Mouse (Mus musculus) common myeloid progenitor, adult 5-6 weeks (primary cell): ENCODE results near the gene Dync2h1. TPM values are rescaled to one million over a fixed set of nuclear protein-coding genes. Genes with fewer than 3 reads are reported as not detected.
"Not testable (repeated sequence)": the region's sequence is repeated elsewhere in the genome, so short reads cannot be mapped to it uniquely, and the experiment has no call there.

Source experiments
- ATAC-seq: replicated peaks from 2 replicates; pipeline ENCODE4 v1.8.0; 2016; ENCODE audit warnings: low read depth, mild to moderate bottlenecking, moderate TSS enrichment, inconsistent platforms; ENCODE audit not compliant: poor library complexity, severe bottlenecking
- total RNA-seq: library from RNA; stranded (forward); fragments of 200-1000, 187-1606 nt; gene quantifications from 2 replicates; pipeline ENCODE4 v1.2.3, GENCODE M21; 2017

The Dync2h1 gene
- total RNA-seq, 1 experiment from 2014 or later: 7.4 TPM

- ATAC-seq: no peak
These were observed 143.0 kb downstream of the Dync2h1 start for GRCm38 (mm10) chr9:7041231-7041630.

DNA sequence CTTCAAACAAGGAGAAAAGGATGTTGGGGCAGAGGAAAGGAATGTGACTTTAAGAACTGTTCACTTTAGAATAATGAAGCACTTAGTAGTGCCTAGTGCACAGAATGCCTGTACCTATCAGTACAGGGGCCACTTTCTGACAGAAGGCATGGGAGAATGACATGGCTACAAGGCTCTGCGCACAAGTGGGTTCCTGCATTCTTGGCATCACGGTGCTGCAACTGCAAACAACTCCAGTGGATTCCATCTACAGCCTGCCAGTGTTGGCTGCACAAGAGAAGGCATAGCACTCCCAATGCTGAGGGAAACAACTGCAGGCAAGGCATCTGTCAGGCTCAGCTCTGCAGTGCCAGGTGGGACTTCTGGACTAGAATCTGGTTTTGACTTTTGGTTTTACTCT is 151.7 kb downstream of the Dync2h1 start:
- no peak for ATAC-seq

DNA sequence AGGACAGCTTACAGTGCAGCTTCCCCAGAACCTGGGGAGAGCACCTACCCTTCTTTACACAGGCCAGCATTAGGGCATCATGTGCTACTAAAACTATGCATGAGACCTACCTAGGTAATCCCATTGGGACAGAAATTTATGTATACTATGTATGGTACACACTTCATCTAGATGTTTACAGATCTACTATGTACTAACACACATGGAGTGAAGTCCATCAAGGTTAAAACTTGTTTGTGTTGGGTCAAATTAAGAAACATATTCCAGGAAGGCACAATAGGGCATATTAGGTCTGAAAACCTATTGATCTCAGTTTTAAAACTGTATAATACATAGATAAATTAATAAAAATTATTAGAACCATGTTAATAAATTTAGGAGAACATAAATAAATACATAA is 168.6 kb downstream of the Dync2h1 start:
- ATAC-seq: no peak

DNA sequence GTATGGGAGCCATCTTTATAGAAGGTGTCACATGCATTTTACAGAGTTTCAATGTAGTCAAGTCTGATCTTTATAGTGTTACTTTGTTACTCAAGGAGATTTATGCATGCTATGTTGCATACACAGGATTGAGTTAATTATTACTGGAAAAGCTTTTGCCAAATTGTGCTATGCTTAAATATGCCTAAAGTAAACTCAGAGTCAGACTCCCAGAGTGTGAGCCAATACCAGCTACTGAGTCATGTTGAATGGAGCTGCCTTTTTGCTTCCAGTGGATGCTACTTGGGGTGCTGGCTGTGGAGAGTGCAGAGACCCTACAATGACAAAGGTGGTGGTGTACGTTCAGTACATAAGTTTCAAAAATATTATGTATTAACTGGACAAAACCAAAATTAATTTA is 169.5 kb downstream of the Dync2h1 start:
- no peak for ATAC-seq

GRCm38 (mm10) chr9:7009785-7010184 is 174.5 kb downstream of the Dync2h1 start:
- ATAC-seq: no peak

GRCm38 (mm10) chr9:6994865-6995264 is 189.4 kb downstream of the Dync2h1 start:
- no peak for ATAC-seq

DNA sequence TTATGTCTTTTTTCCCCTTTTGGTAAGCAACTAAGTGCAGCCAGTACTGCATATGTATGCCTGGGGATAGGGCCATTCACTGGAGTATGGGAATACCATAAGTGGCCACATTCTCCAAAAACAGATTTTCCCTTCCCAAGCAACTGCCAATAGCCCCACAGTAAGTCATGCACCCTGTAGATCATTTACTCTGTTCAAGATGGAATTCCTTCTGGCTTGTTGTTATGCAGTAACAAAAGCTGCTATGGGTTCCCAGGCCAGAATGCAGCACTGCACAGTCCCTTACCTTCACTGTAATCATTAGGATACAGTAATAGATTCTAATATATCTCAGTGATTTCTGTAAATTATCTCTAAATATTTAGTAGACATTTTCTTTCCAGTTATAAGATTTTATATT is 190.0 kb downstream of the Dync2h1 start:
- no peak for ATAC-seq

- ATAC-seq: no peak
These were observed 195.2 kb downstream of the Dync2h1 start for GRCm38 (mm10) chr9:6988893-6989685.

DNA sequence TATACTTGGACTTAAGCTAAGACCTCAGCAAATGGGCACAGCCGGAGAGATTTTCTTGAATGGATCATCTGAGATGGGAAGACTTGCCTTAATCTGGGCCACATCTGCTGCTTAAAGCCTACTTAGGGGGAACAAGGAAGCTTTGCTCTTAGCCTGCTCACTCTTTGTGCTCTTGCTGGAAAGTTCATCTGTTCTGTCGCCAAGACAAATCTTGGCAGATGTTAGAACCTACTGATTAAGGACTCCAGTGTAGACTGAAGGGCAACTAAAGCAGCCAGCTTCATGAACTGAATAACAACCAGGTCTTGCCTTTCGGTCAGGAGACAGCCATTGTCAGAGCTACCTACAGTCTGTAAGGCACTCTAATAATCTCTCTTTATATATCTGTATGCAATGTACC is 198.1 kb downstream of the Dync2h1 start:
- ATAC-seq: no peak

GRCm38 (mm10) chr9:6969171-6969570 is 215.1 kb downstream of the Dync2h1 start:
- ATAC-seq: no peak

DNA sequence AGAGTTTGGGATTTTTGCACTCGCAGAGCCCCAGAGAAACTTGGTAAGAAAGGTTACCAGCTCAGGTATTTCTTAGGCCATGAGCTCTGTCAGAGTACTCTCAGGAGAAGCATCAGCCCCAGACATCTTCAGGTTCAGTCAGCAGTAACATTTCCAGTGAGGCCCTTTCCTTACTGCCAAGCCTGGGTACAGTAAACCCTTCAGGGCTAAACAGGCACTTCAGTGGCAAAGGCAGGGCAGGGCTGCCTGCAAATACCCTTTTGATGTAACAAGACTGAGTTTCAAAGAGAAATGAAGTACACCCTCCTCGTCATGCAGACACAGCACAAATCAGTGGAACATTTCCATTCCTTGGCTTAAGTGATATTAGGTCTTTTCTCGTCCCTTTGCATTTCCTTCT is 219.2 kb downstream of the Dync2h1 start:
- no peak for ATAC-seq

DNA sequence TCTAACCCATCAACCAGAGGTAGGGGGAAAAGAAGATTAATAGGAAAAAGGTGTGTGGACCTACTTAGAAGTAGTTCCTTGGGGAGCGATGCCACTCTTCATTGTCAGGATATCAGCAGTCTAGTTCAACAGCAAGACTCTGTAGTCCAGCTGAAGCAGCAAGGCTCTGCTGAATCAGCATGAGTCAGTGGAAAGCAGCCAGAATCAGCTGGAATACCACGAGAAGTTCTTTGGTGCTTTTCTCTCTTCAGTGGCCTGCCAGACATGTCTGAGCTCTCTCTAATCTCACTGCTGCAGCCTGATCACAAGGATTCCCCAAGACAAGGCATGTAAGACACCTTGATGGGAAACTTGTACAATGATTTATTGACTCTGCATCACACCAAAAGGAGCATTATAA is 225.9 kb downstream of the Dync2h1 start:
- no peak for ATAC-seq

DNA sequence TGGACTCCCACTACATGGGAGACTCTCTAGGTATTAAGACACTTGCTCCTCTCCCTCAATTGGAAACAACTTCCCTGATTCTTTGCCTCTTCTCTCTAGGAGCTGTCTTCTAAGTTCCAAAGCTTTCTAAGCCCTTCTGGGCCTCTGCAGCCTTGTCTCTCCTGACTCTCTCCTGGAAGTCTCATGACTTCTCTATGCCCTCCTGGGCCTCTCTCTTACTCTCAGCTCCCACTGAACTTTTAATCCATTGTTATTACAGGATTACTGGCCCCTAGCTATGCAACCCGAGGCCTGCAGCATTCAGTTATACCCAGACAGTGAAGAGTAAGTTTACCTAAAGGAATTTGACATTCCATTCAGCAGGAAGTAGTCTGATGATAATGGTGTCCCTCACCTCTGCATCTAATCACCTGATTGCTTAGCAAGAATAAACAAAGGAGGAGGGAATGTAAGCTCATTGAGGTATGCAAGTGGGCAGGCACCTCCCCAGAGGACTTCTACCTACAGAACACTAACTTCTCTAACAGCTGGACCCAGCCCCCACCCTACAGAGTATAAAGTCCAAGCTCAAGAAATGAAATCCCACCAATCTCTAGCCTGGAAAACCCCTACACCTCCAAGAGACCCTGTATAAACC is 256.7 kb downstream of the Dync2h1 start:
- no peak for ATAC-seq

- no peak for ATAC-seq
These were observed 270.8 kb downstream of the Dync2h1 start for GRCm38 (mm10) chr9:6913471-6913870.

DNA sequence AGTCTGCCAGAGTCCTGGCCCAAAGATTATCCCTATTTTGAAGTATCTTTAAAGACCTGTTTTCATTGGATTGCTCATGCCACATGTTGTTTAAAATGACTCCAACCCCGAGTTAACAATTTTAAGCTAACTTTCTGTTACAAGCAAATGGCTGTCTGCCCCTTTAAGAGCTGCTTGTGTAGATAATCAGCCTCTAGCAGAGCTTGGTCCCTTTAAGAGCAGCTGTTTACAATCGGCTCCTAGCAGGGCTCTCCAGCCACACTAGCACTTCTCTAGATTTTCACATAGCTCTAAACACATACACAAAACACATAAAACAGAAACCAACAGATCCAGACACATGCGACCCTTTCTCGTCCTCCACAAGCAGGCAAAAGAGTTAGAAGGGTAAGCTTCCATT is 273.7 kb downstream of the Dync2h1 start:
- not testable (repeated sequence) for ATAC-seq

DNA sequence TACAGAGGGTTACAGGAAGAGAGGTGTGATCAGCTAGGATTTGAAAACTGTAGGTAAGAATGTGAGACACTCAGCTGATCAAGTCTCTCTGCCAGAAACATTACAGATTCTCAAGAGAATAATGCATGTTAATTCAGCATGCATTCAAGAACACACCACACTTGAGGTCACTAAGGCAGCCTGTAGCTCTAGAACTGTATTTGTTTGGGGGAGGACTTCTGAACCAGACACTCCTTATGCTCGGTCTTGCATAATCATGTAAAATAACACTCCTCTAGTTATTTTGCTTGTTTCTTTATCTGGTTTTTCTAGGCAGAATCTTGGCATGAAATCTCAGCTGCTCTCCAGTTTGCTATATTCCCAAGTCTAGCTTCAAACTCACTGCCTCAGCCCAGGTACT is 282.6 kb downstream of the Dync2h1 start:
- ATAC-seq: no peak

DNA sequence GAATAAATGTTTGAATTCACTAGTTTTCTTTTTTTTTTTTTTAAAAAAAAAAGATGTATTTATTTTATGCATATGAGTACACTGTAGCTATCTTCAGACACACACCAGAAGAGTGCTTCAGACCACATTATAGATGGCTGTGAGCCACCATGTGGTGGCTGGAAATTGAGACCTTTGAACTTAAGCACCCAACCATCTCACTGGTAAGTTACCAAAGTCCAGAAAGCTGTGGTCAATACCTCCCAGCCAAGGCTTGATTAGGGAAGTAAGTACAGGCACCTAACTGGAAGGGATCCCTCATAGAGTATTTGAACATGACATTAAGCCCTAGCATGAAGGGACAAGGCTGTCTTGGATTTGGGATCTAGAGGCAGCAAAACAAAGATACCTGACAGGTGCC is 292.9 kb downstream of the Dync2h1 start:
- no peak for ATAC-seq

DNA sequence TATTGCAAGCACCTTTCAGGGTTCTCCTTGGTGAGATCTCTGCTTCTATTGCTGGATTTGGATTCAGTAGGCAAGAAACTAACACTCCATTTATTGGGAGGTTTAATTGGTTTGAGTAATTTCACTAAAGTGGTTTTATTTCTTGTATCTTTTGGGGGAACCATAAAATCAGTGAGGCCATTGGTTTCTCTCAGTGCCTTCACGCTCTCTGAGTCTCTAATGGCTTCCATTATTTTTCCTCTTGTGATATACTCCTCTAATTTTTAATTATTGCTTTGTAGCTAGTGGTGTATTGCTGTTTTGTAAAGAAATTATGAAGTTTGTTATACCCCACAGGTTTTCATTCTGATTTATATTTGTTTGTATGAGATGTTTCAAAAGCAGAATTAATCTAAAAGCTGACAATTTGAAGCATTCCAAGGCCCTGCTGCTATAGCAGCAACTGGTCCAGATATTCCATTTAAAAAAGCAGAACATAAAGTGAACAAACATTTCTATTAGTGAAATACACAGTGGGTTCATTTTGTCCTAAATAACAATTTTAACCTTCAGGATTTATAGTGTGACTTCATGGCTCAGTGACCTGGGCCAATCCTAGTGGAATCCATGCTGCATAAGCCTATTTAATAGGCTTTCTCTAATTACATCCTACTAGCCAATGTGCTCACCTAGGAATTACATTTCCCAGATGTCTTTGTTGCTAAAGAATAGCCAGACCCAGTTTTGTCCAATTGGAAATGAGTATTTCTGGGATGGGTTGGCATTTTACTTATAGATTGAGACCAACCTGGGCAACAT is 302.9 kb downstream of the Dync2h1 start:
- ATAC-seq: no peak
